Mouse (Mus musculus) heart, embryonic 13.5 days (tissue): ENCODE measurements around the gene Tcfl5. TPM values are rescaled to one million over a fixed set of nuclear protein-coding genes. Genes with fewer than 3 reads are reported as not detected.

Source experiments
- ATAC-seq: fragments of 200-750 bp; cut with Nextera tagmentation; 2 replicates; pipeline ENCODE4 v1.8.0; 2017; ENCODE audit warnings: moderate TSS enrichment; ENCODE audit not compliant: insufficient number of reproducible peaks, low FRiP score, low TSS enrichment; ENCODE audit errors: extremely low read depth
- H3K27ac ChIP-seq: fragments of 300-500 bp; sonication (generic); replicated peaks from 2 replicates; pipeline ENCODE4 v1.5.1; 2015; ENCODE audit warnings: moderate library complexity, mild to moderate bottlenecking, inconsistent platforms
- H3K27me3 ChIP-seq: fragments of 300-500 bp; sonication (generic); replicated peaks from 2 replicates; pipeline ENCODE4 v1.6.1; 2015; ENCODE audit warnings: mild to moderate bottlenecking, inconsistent platforms
- H3K36me3 ChIP-seq: fragments of 300-500 bp; sonication (generic); 2 replicates; pipeline ENCODE4 v1.6.1; 2015; ENCODE audit warnings: mild to moderate bottlenecking, inconsistent platforms
- H3K4me1 ChIP-seq: fragments of 300-500 bp; sonication (generic); 2 replicates; pipeline ENCODE4 v1.6.1; 2015; ENCODE audit warnings: inconsistent platforms
- H3K4me2 ChIP-seq: fragments of 300-500 bp; sonication (generic); 2 replicates; pipeline ENCODE4 v1.6.1; 2015; ENCODE audit warnings: inconsistent platforms, mild to moderate bottlenecking, moderate library complexity
- H3K4me3 ChIP-seq: fragments of 300-500 bp; sonication (generic); 2 replicates; pipeline ENCODE4 v1.5.1; 2015; ENCODE audit warnings: moderate library complexity, mild to moderate bottlenecking, inconsistent platforms
- H3K9ac ChIP-seq: fragments of 300-500 bp; sonication (generic); 2 replicates; pipeline ENCODE4 v1.6.1; 2015; ENCODE audit warnings: inconsistent platforms, mild to moderate bottlenecking, moderate library complexity
- H3K9me3 ChIP-seq: fragments of 300-500 bp; sonication (generic); 2 replicates; pipeline ENCODE4 v1.6.1; 2016; ENCODE audit warnings: inconsistent platforms
- WGBS: fragments of 180-500 bp; shearing (Covaris S2); methylation state at CpG from one replicate; pipeline ENCODE4 v1.1.7; 2015; ENCODE audit warnings: mixed read lengths; 5-methylcytosine and 5-hydroxymethylcytosine counted together
- polyA plus RNA-seq: library from polyadenylated mRNA; unstranded; fragments of >200 nt; fragmentation: Nextera tagmentation; extraction: Ambion mirVana; gene quantifications from 2 replicates; pipeline ENCODE4 v1.2.1, GENCODE M21; 2015

The Tcfl5 gene
- polyA plus RNA-seq, 1 experiment from 2014 or later, result not detected

DNA sequence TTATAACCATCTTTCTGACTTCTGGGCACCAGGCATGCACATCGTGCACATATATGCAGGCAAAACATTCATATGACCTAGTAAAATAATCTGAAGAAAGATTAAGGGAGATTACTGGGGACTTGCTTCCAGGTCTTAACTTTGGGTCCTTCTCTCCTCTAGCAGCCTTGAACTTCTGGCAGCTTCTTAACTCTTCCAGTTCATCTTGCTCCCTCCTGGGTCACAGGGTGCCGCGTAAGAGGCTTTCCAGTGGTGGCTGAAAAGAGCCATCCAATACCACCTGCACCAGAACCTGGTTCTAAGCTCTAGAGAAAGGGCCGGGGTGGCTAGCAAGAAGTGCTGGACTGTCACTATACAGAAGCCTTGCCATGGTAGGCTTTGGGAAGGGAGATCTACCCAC, 45.0 kb downstream of the Tcfl5 start, which contains the start of gene Col9a3:
Col9a3 (plus strand) TSS at position 301 of the 400 bp plus-strand sequence.
- H3K4me3 ChIP-seq, result peak within 1 kb of the TSS; percentile 50
- peak within 1 kb of the TSS; percentile 13; the same call in 1 of the 2 replicates for H3K27ac ChIP-seq
- no peaks in the 10 kb centered on the region for H3K9me3 ChIP-seq
- H3K4me1 ChIP-seq, result peaks cover 26% of the 10 kb centered on the region
- H3K27me3 ChIP-seq, result peaks cover 56% of the 10 kb centered on the region
- H3K4me2 ChIP-seq, result peak within 1 kb of the TSS; percentile 72
- WGBS, result 40% methylated on average over 4 of the region's 4 CpGs
- peaks cover 37% of the 10 kb centered on the region for H3K36me3 ChIP-seq
- ATAC-seq, result no peak
- peak within 1 kb of the TSS; percentile 74 for H3K9ac ChIP-seq

DNA sequence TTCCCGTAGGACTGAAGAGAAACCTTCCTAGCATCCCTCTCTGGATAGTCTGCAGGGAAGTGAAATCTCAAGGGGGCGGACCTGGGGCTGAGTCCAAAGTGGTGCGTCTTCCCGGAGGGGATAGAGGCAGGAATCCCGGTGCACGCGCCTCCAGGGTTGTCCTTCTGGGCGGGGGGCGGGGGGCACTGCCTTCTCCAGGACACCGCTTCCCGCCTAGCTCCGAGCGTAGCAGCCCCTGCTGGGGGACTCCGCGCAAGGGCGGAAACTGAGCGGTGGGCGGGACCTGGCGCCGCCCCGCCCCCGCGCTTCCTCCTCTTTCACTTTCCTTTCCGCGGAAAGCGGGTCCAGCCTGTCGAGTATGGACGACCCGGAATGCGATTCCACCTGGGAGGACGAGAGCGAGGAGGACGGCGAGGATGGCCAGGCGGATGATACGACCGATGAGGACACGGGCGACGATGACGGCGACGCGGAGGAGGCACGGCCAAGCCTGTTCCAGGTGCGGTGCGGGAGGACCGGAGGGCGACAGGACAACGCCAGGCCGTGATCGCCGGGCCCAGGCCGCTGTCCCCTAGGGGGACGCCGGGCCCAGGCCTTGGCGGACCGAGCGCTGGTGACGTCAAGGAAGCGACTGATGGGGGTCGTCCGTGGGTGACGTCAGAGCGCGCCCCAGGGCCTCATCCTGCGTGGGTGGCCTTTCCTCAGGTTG, 53.2 kb downstream of the Tcfl5 start, which contains the start of gene Ogfr:
Ogfr (plus strand) TSS at position 123 of the 709 bp plus-strand sequence.
- under 1% methylated on average over 67 of the region's 67 CpGs for WGBS
- H3K27me3 ChIP-seq, result no peaks in the 10 kb centered on the region
- peak within 1 kb of the TSS; percentile 81 for H3K4me2 ChIP-seq
- peaks cover 61% of the 10 kb centered on the region for H3K36me3 ChIP-seq
- ATAC-seq, result peak; percentile 82
- peak within 1 kb of the TSS; percentile 93 for H3K27ac ChIP-seq
- no peaks in the 10 kb centered on the region for H3K9me3 ChIP-seq
- H3K4me3 ChIP-seq, result peak within 1 kb of the TSS; percentile 98
- H3K9ac ChIP-seq, result peak within 1 kb of the TSS; percentile 96
- H3K4me1 ChIP-seq, result peaks cover 13% of the 10 kb centered on the region

- ATAC-seq, result 0 out of 2 replicates have a peak, but pooled peaks have one; percentile 4
- H3K36me3 ChIP-seq, result peaks cover 56% of the 10 kb centered on the region
- no peaks in the 10 kb centered on the region for H3K9me3 ChIP-seq
- 44% methylated on average over 6 of the region's 6 CpGs for WGBS
- peak overlapping the region; percentile 96 for H3K9ac ChIP-seq
- peak overlapping the region; percentile 93 for H3K27ac ChIP-seq
- peaks cover 17% of the 10 kb centered on the region for H3K4me1 ChIP-seq
- H3K4me3 ChIP-seq, result peak overlapping the region; percentile 98
- H3K27me3 ChIP-seq, result no peaks in the 10 kb centered on the region
- peak overlapping the region; percentile 81 for H3K4me2 ChIP-seq
These were observed 53.8 kb downstream of the Tcfl5 start for GRCm38 (mm10) chr2:180588736-180589122.

GRCm38 (mm10) chr2:180583154-180583507, 59.4 kb downstream of the Tcfl5 start:
- 28% methylated on average over 7 of the region's 7 CpGs for WGBS
- peaks cover 16% of the 10 kb centered on the region for H3K4me1 ChIP-seq

DNA sequence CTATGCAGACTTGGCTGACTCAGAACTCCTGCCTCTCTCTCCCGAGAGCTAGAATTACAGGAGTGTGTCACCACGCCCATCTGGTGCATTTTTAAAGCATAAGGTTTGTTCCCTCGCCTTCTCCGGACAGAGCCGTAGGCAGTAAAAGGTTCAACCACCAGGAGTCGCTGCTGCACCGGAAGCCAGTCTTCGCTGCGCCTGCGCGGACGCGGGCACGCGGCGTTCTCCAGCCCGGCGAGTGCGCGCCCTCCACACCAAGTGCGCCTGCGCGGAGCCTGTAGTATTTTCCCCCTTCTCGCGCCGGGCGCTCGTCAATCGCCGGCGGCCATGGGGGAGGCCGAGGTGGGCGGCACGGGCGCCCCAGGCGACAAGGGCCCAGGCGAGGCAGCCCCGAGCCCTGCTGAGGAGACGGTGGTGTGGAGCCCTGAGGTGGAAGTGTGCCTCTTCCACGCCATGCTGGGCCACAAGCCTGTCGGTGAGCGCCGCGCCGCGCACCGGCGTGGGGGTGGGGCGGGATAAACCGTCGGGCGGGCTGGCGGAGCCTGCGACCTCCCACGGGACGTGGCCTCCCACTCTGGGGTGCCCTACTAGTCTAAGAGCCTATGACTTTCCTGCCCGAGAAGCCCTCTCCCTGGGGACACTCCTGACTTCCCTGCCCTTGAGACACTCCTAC, 59.9 kb downstream of the Tcfl5 start:
- Histone ChIP-seq H3K4me2 (peak overlapping the region; percentile 92), H3K9ac (peak overlapping the region; percentile 98), H3K27ac (peak overlapping the region; percentile 73), H3K36me3 (peaks cover 26% of the 10 kb centered on the region), H3K4me3 (peak overlapping the region; percentile 93), H3K9me3 (no peaks in the 10 kb centered on the region), H3K27me3 (peaks cover 17% of the 10 kb centered on the region), H3K4me1 (peaks cover 16% of the 10 kb centered on the region)
- under 1% methylated on average over 56 of the region's 57 CpGs for WGBS
- peak; percentile 78 for ATAC-seq

More at GRCm38 (mm10) chr2:180583154-180583507, 59.4 kb downstream of the Tcfl5 start:
- Histone ChIP-seq H3K4me2 (peak overlapping the region; percentile 92), H3K36me3 (peaks cover 26% of the 10 kb centered on the region), H3K9me3 (no peaks in the 10 kb centered on the region), H3K4me3 (peak overlapping the region; percentile 93), H3K27me3 (peaks cover 17% of the 10 kb centered on the region), H3K27ac (peak overlapping the region; percentile 73), H3K9ac (peak overlapping the region; percentile 98)
- ATAC-seq, result no peak

DNA sequence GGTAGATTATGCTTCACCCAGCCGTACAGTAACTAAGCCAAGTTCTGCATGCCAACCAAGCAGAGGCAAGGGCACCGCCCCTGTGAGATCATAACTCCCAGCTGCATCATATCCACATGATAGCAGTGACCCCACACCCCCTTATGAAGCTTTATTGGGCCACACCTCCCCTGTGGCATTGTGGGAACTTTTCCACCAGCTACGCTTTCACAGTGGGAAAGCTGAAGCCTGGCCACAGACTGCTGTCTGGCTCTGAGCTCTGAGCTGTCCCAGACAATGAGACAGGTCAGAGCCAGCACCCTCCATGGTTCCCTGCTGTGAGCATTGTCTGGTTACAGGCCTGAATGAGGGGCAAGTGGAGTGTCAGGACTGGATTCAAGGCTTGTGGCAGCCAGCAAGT, 61.5 kb downstream of the Tcfl5 start, which contains the start of gene Mrgbp:
Mrgbp (plus strand) TSS at position 303 of the 400 bp plus-strand sequence.
- H3K4me2 ChIP-seq, result peak within 1 kb of the TSS; percentile 92

GRCm38 (mm10) chr2:180578686-180579085, 63.8 kb downstream of the Tcfl5 start:
- WGBS, result 4% methylated on average over 3 of the region's 3 CpGs

More for the DNA sequence above, 61.5 kb downstream of the Tcfl5 start, which contains the start of gene Mrgbp:
- no peak for ATAC-seq
- Histone ChIP-seq H3K27me3 (peaks cover 17% of the 10 kb centered on the region), H3K9me3 (no peaks in the 10 kb centered on the region), H3K4me1 (peaks cover 16% of the 10 kb centered on the region), H3K9ac (peak within 1 kb of the TSS; percentile 47; the same call in 1 of the 2 replicates), H3K36me3 (peaks cover 16% of the 10 kb centered on the region), H3K27ac (no peak within 1 kb of the TSS), H3K4me3 (no peak within 1 kb of the TSS)
- 68% methylated on average over 3 of the region's 3 CpGs for WGBS

GRCm38 (mm10) chr2:180576482-180576881, 66.0 kb downstream of the Tcfl5 start:
- H3K4me1 ChIP-seq, result no peaks in the 10 kb centered on the region
- no peak for ATAC-seq
- WGBS, result 34% methylated on average over 4 of the region's 4 CpGs

More at GRCm38 (mm10) chr2:180578686-180579085, 63.8 kb downstream of the Tcfl5 start:
- Histone ChIP-seq H3K27ac (no peak overlapping the region), H3K9ac (no peak overlapping the region), H3K36me3 (no peaks in the 10 kb centered on the region), H3K4me2 (no peak overlapping the region), H3K4me1 (peaks cover 11% of the 10 kb centered on the region), H3K27me3 (peaks cover 17% of the 10 kb centered on the region), H3K4me3 (no peak overlapping the region), H3K9me3 (no peaks in the 10 kb centered on the region)
- ATAC-seq, result no peak

More at GRCm38 (mm10) chr2:180576482-180576881, 66.0 kb downstream of the Tcfl5 start:
- Histone ChIP-seq H3K9ac (no peak overlapping the region), H3K27me3 (peaks cover 23% of the 10 kb centered on the region), H3K4me2 (no peak overlapping the region), H3K36me3 (no peaks in the 10 kb centered on the region), H3K9me3 (no peaks in the 10 kb centered on the region), H3K4me3 (no peak overlapping the region), H3K27ac (no peak overlapping the region)

Other genes starting within 250 kb of the Tcfl5 start
- gene Slco4a1, start 186.5 kb downstream of the Tcfl5 start, polyA plus RNA-seq, result 0.32 and 0.38 TPM in 2 replicates
- 1.3 and 1.8 TPM in 2 replicates for gene Ntsr1, start 142.7 kb downstream of the Tcfl5 start, polyA plus RNA-seq
- 22.6 and 23.4 TPM in 2 replicates for gene Mrgbp, start 61.4 kb downstream of the Tcfl5 start, polyA plus RNA-seq
- gene Ogfr, start 53.5 kb downstream of the Tcfl5 start, polyA plus RNA-seq, result 53.5 and 54.4 TPM in 2 replicates
- 16.0 and 19.3 TPM in 2 replicates for gene Col9a3, start 44.9 kb downstream of the Tcfl5 start, polyA plus RNA-seq
- gene Dido1, start 67.3 kb upstream of the Tcfl5 start, polyA plus RNA-seq, result 14.8 and 16.4 TPM in 2 replicates
- 43.8 and 50.4 TPM in 2 replicates for gene Gid8, start 67.4 kb upstream of the Tcfl5 start, polyA plus RNA-seq
- gene Slc17a9, start 82.6 kb upstream of the Tcfl5 start, polyA plus RNA-seq, result 0.65 and 1.1 TPM in 2 replicates
- not detected in 2 replicates for gene Bhlhe23, start 134.2 kb upstream of the Tcfl5 start, polyA plus RNA-seq